17 mouse cellular contexts compared by ENCODE assay signal in the genomic region with DNA sequence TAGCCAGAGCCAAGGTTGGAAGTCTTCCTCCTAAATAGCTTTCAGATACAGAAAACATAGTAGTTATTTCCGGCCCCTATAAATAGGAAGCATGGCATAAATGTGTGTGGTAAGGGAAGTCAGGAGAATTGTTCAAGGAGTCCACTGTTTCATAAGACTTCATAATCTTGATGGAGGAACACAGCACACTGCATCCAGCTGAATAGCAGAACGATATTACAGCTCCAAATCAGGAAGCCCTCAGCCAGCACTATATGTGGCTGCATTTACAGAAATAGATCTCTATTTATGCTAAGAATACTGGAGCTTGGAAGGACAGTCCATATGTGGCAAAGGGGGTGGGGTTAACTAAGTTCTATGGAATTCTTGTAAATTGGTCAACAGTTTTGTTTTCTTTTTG.
"Had no signal": no experiment of that assay in that cellular context is flagged by ENCODE, and none has a peak within 500 bp of the region (broad histone marks: within the 10 kb centered on the region; RNA-seq: fewer than 3 reads in every experiment).

No protein-coding gene starts in this region.

- H3K27me3 ChIP-seq: neural tube, embryonic 12.5 days; neural tube, embryonic 13.5 days; neural tube, embryonic 15.5 days; stomach, embryonic 15.5 days had no signal

- H3K27ac ChIP-seq: neural tube, embryonic 12.5 days; neural tube, embryonic 13.5 days; neural tube, embryonic 15.5 days; stomach, embryonic 15.5 days; stomach, postnatal 0 days had no signal

- H3K9me3 ChIP-seq: neural tube, embryonic 12.5 days; neural tube, embryonic 13.5 days; neural tube, embryonic 15.5 days; stomach, embryonic 15.5 days had no signal

- H3K4me1 ChIP-seq: neural tube, embryonic 12.5 days; neural tube, embryonic 13.5 days; neural tube, embryonic 15.5 days; stomach, embryonic 15.5 days had no signal

- DNase-seq: retina, postnatal 1 day; right cerebral cortex, adult 18-20 months; right cerebral cortex, postnatal 14 days; right cerebral cortex, postnatal 25 days; right cerebral cortex, postnatal 4 days; spleen, adult 18-20 months; thymus, adult 18-20 months; thymus, adult 2 months; thymus, postnatal 14 days; thymus, postnatal 25 days; thymus, postnatal 36 days; thymus, postnatal 4 days had no signal

- H3K4me3 ChIP-seq: neural tube, embryonic 12.5 days; neural tube, embryonic 13.5 days; neural tube, embryonic 15.5 days; stomach, embryonic 15.5 days had no signal

- H3K36me3 ChIP-seq: neural tube, embryonic 12.5 days; neural tube, embryonic 13.5 days; neural tube, embryonic 15.5 days; stomach, embryonic 15.5 days had no signal
